Mouse (Mus musculus) intestine, embryonic 14.5 days (tissue): ENCODE data around the gene Ppfia4. TPM values are rescaled to one million over a fixed set of nuclear protein-coding genes. Genes with fewer than 3 reads are reported as not detected.

Source experiments
- ATAC-seq: fragments of 200-750 bp; cut with Nextera tagmentation; replicated peaks from 2 replicates; pipeline ENCODE4 v1.8.0; 2017; ENCODE audit warnings: low read depth, moderate number of reproducible peaks, moderate TSS enrichment, moderate library complexity; ENCODE audit not compliant: low FRiP score, low TSS enrichment
- DNase-seq: peaks from one replicate; pipeline ENCODE4 v3.0.0-alpha.2; 2018; ENCODE audit warnings: low spot score
- H3K27ac ChIP-seq: fragments of 300-500 bp; sonication (generic); 2 replicates; pipeline ENCODE4 v1.5.1; 2014; ENCODE audit warnings: low read depth, mild to moderate bottlenecking, control low read depth
- H3K27me3 ChIP-seq: fragments of 300-500 bp; sonication (generic); replicated peaks from 2 replicates; pipeline ENCODE4 v1.6.1; 2014; ENCODE audit warnings: low read length, control low read depth; ENCODE audit not compliant: control insufficient read depth, insufficient read depth
- H3K36me3 ChIP-seq: fragments of 300-500 bp; sonication (generic); 2 replicates; pipeline ENCODE4 v1.6.1; 2014; ENCODE audit warnings: low read length, control low read depth; ENCODE audit not compliant: control insufficient read depth, insufficient read depth
- H3K4me1 ChIP-seq: fragments of 300-500 bp; sonication (generic); replicated peaks from 2 replicates; pipeline ENCODE4 v1.6.1; 2014; ENCODE audit warnings: low read length, control low read depth, mixed read lengths; ENCODE audit not compliant: control insufficient read depth, insufficient read depth
- H3K4me2 ChIP-seq: fragments of 300-500 bp; sonication (generic); 2 replicates; pipeline ENCODE4 v1.6.1; 2014; ENCODE audit warnings: low read length
- H3K4me3 ChIP-seq: fragments of 300-500 bp; sonication (generic); 2 replicates; pipeline ENCODE4 v1.5.1; 2014; ENCODE audit warnings: low read depth, low read length, control low read depth, mixed read lengths
- H3K9ac ChIP-seq: fragments of 300-500 bp; sonication (generic); 2 replicates; pipeline ENCODE4 v1.6.1; 2014; ENCODE audit warnings: mild to moderate bottlenecking, low read length
- H3K9me3 ChIP-seq: fragments of 300-500 bp; sonication (generic); 2 replicates; pipeline ENCODE4 v1.6.1; 2016; ENCODE audit warnings: low read length, control low read depth; ENCODE audit not compliant: control insufficient read depth
- WGBS: fragments of 180-500 bp; shearing (Covaris S2); extraction: QIAGEN DNeasy Blood & Tissue Kit; methylation state at CpG from one replicate; pipeline ENCODE4 v1.1.7; 2014; 5-methylcytosine and 5-hydroxymethylcytosine counted together
- polyA plus RNA-seq: library from polyadenylated mRNA; unstranded; fragments of >200 nt; fragmentation: Nextera tagmentation; extraction: Ambion mirVana; gene quantifications from 2 replicates; pipeline ENCODE4 v1.2.1, GENCODE M21; 2014

Gene Ppfia4
- polyA plus RNA-seq, 1 experiment from 2014 or later: 4.3 TPM

- H3K27me3 ChIP-seq: peaks cover 24% of the 10 kb centered on the region
- H3K4me1 ChIP-seq: peaks cover 12% of the 10 kb centered on the region
- H3K9me3 ChIP-seq: no peaks in the 10 kb centered on the region
- ATAC-seq (peak; percentile 64), DNase-seq (peak; percentile 75)
- peak overlapping the region; percentile 91 for H3K4me2 ChIP-seq
- WGBS: 7% methylated on average over 54 of the region's 59 CpGs
- peak overlapping the region; percentile 31 for H3K9ac ChIP-seq
- peak overlapping the region; percentile 47 for H3K4me3 ChIP-seq
- no peak overlapping the region for H3K27ac ChIP-seq
- H3K36me3 ChIP-seq: no peaks in the 10 kb centered on the region
Measured at GRCm38 (mm10) chr1:134298636-134299411, 33.9 kb downstream of the Ppfia4 start.

DNA sequence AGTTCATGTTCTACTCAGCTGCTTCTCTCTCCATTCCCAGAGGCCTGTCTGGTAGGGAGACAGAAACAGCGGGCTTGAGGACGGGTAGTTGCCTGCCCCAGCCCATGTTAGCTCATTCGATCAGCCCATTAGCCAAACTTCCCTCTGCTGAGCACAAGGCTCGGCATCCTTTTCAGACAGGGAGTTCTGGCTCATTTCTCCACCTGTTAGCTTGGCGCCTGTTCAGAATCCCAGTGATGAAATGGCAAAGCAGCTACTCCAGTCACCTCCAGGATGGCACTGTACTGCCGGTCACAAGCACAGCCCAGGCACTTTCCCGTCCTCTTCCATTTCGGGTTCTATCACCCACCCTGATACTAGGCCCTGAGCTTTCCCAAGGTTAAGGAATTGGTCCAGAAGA is 35.5 kb downstream of the Ppfia4 start:
- H3K9me3 ChIP-seq: no peaks in the 10 kb centered on the region
- ATAC-seq: no peak
- H3K4me2 ChIP-seq: no peak overlapping the region
- H3K9ac ChIP-seq: no peak overlapping the region
- no peak for DNase-seq
- peaks cover 24% of the 10 kb centered on the region for H3K27me3 ChIP-seq
- WGBS: 94% methylated on average over 8 of the region's 8 CpGs
- H3K4me3 ChIP-seq: no peak overlapping the region
- H3K27ac ChIP-seq: no peak overlapping the region
- H3K4me1 ChIP-seq: peaks cover 10% of the 10 kb centered on the region
- H3K36me3 ChIP-seq: no peaks in the 10 kb centered on the region

DNA sequence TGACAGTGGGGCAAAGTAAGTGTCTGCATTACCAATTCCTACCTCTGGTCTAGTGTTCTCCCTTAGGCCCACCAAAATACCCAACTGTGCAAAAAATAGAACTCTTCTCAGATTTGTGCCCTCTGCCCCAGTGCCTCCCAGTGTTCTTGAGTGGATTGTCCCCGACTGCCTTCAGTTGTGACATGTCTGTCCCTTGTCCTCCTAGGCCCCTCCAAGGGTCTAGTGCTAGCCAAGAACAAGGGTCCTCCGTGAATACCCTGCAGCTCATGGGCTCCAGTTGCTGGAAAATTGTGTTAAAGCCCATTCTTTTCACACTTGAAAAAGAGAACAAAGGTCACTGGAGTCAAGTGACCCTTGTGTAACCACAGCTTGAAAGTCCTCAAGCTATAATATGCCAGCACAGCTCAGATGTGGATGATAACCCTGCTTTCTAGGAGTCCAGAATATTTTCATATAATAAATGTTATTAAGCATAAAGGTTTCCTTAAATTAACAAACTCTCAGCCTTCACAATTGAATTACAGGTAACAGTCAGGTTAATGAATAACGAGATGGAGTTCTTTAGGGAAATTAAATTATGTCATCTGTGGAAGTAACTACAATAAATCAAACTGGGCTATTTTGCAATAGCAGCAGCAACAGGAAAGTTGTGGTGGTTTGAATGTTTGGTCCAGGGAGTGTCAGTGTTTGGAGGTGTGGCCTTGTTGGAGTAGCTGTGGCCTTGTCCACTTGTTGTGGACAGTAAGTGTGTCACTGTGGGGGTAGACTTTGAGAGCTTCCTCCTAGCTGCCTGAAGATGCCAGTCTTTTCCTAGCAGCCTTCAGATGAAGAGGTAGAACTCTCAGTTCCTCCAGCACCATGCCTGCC is 38.8 kb downstream of the Ppfia4 start:
- H3K36me3 ChIP-seq: no peaks in the 10 kb centered on the region
- WGBS: 79% methylated on average over 3 of the region's 3 CpGs
- H3K9me3 ChIP-seq: no peaks in the 10 kb centered on the region
- no peak overlapping the region for H3K4me3 ChIP-seq
- no peak for DNase-seq
- ATAC-seq: no peak
- peaks cover 16% of the 10 kb centered on the region for H3K4me1 ChIP-seq
- H3K9ac ChIP-seq: no peak overlapping the region
- no peak overlapping the region for H3K27ac ChIP-seq
- peaks cover 9% of the 10 kb centered on the region for H3K27me3 ChIP-seq
- H3K4me2 ChIP-seq: no peak overlapping the region

DNA sequence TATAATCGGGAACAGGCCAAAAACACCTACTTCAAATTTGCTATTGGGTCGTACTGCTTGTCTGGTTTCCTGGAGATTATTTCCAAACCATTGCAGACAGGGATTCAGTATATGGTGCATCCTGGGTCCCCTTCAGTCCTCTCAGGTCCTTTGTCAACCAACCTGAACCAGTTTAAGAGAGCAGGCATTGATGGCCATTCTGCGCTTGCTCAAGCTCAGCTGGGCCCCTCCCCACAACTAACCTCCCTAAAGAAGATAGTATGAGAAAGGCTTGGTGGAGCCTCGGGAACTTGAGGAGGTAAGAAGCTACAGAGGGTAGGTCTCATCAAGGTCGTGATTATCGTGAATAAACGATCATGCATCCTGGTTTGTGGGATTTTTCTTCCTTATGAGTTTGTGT is 39.5 kb downstream of the Ppfia4 start:
- Histone ChIP-seq H3K4me1 (peaks cover 11% of the 10 kb centered on the region), H3K27me3 (peaks cover 6% of the 10 kb centered on the region), H3K9me3 (no peaks in the 10 kb centered on the region), H3K27ac (no peak overlapping the region), H3K4me3 (no peak overlapping the region), H3K4me2 (no peak overlapping the region), H3K9ac (no peak overlapping the region), H3K36me3 (no peaks in the 10 kb centered on the region)
- DNase-seq (no peak), ATAC-seq (no peak)
- 85% methylated on average over 7 of the region's 7 CpGs for WGBS

- no peaks in the 10 kb centered on the region for H3K36me3 ChIP-seq
- WGBS: 53% methylated on average over 9 of the region's 9 CpGs
- no peak overlapping the region for H3K9ac ChIP-seq
- ATAC-seq (no peak), DNase-seq (no peak)
- H3K4me3 ChIP-seq: no peak overlapping the region
- H3K4me2 ChIP-seq: no peak overlapping the region
- H3K27me3 ChIP-seq: no peaks in the 10 kb centered on the region
- no peak overlapping the region for H3K27ac ChIP-seq
- H3K4me1 ChIP-seq: peaks cover 11% of the 10 kb centered on the region
- no peaks in the 10 kb centered on the region for H3K9me3 ChIP-seq
Measured at GRCm38 (mm10) chr1:134292601-134293000, 40.1 kb downstream of the Ppfia4 start.

- Histone ChIP-seq H3K9me3 (no peaks in the 10 kb centered on the region), H3K4me1 (peaks cover 11% of the 10 kb centered on the region), H3K27me3 (no peaks in the 10 kb centered on the region), H3K27ac (no peak overlapping the region), H3K9ac (no peak overlapping the region), H3K4me2 (no peak overlapping the region), H3K36me3 (no peaks in the 10 kb centered on the region), H3K4me3 (no peak overlapping the region)
- no peak for DNase-seq
- no peak for ATAC-seq
- 29% methylated on average over 5 of the region's 5 CpGs for WGBS
Measured at GRCm38 (mm10) chr1:134292073-134292472, 40.7 kb downstream of the Ppfia4 start.

DNA sequence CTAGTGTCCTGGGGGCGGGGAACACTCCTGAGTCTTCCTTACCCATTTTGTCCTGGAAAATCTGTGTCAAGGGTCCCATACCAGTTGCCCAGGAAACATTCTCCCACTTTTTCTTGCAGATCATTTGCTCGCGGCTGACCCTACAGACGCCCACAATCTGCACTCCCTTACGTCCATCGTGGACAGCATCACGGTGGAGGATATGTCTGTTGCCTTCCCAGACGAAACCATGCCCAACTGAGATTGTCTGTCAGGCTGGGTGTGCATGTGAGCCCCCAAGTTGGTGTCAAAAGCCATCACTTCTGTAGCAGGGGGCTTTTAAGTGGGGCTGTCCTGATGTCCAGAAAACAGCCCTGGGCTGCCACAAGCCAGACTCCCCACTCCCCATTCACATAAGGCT is 41.2 kb downstream of the Ppfia4 start:
- DNase-seq (no peak), ATAC-seq (no peak)
- Histone ChIP-seq H3K27ac (no peak overlapping the region), H3K4me2 (no peak overlapping the region), H3K27me3 (no peaks in the 10 kb centered on the region), H3K4me1 (peaks cover 11% of the 10 kb centered on the region), H3K4me3 (no peak overlapping the region), H3K9ac (no peak overlapping the region), H3K36me3 (no peaks in the 10 kb centered on the region), H3K9me3 (no peaks in the 10 kb centered on the region)
- 68% methylated on average over 8 of the region's 8 CpGs for WGBS

GRCm38 (mm10) chr1:134290909-134291308 is 41.8 kb downstream of the Ppfia4 start:
- 65% methylated on average over 5 of the region's 5 CpGs for WGBS
- Histone ChIP-seq H3K27me3 (no peaks in the 10 kb centered on the region), H3K36me3 (no peaks in the 10 kb centered on the region), H3K4me3 (no peak overlapping the region), H3K4me1 (peaks cover 11% of the 10 kb centered on the region), H3K4me2 (no peak overlapping the region), H3K27ac (no peak overlapping the region), H3K9me3 (no peaks in the 10 kb centered on the region), H3K9ac (no peak overlapping the region)
- ATAC-seq (no peak), DNase-seq (no peak)
